Mouse (Mus musculus): ENCODE results near the gene Fbxo10. TPM values are rescaled to one million over a fixed set of nuclear protein-coding genes. Genes with fewer than 3 reads are reported as not detected.

The Fbxo10 gene
- polyA plus RNA-seq, 1 experiment from 2014 or later = 18.0 TPM

DNA sequence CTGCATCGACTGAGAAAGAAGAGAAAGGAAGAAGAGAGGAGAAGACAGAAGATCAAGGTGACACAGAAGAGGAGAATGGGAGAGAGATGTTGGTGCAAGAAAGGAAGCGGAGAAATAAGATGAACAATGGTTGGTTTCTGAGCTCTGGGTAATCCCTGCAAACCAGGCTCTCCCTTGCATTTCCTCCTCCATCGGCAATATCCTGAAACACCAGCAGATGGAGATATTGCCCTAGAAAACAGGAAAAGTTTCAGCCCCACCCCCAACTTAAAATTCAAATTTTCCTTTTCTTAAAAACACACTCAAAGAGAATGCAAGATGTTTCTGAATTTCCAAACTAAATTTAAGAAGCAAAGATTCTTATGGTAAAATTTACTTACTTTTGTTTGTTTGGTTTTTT, 68.8 kb downstream of the Fbxo10 start:
- H3K9ac ChIP-seq (ENCODE audit: low read depth, low read length) = no peak overlapping the region

DNA sequence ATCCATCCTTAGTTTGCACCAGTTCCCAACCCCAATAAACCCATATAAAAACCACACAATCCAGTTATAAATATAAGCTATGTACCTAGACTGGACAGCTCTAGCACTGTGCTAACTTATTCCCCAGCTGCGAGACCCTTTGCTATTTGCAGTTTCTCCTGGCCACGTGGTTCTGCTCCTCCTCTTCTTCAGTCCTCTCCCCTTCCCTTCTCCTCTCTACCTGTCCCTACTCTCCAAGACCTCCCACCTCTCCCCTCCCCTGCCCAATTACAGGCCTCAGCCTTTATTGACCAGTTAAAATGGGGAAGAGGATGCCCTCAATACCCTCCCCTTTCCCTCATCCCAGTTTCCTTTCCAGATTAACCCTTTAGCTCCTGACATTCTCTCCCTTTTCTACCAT, 70.9 kb downstream of the Fbxo10 start:
- ATAC-seq = no peak
- 6% methylated on average over 2 of the region's 2 CpGs for WGBS
- H3K36me3 ChIP-seq (ENCODE audit: control insufficient read depth, insufficient read depth, low read length) = no peaks in the 10 kb centered on the region
- peaks cover 24% of the 10 kb centered on the region for H3K4me1 ChIP-seq (ENCODE audit: control insufficient read depth, insufficient read depth, low read length)
- H3K9ac ChIP-seq (ENCODE audit: low read depth, low read length) = peak overlapping the region; percentile 60
- H3K27ac ChIP-seq (ENCODE audit: low read length) = no peak overlapping the region; the same call in 1 of the 2 replicates
- H3K27me3 ChIP-seq (ENCODE audit: control insufficient read depth, insufficient read depth, low read depth, low read length) = no peaks in the 10 kb centered on the region
- peak overlapping the region; percentile 68 for H3K4me2 ChIP-seq (ENCODE audit: low read length)
- H3K9me3 ChIP-seq (replicated peaks; ENCODE audit: control insufficient read depth, low read length, poor library complexity, severe bottlenecking) = no peaks in the 10 kb centered on the region
- peak overlapping the region; percentile 59 for H3K4me3 ChIP-seq (ENCODE audit: low read depth, low read length)

More for the DNA sequence above, 68.8 kb downstream of the Fbxo10 start:
- H3K4me2 ChIP-seq (ENCODE audit: low read length) = no peak overlapping the region
- ATAC-seq = no peak
- H3K9me3 ChIP-seq (replicated peaks; ENCODE audit: control insufficient read depth, low read length, poor library complexity, severe bottlenecking) = no peaks in the 10 kb centered on the region
- no peak overlapping the region for H3K4me3 ChIP-seq (ENCODE audit: low read depth, low read length)
- H3K27me3 ChIP-seq (ENCODE audit: control insufficient read depth, insufficient read depth, low read depth, low read length) = no peaks in the 10 kb centered on the region
- H3K36me3 ChIP-seq (ENCODE audit: control insufficient read depth, insufficient read depth, low read length) = no peaks in the 10 kb centered on the region
- 9% methylated on average over 3 of the region's 3 CpGs for WGBS
- H3K4me1 ChIP-seq (ENCODE audit: control insufficient read depth, insufficient read depth, low read length) = peaks cover 25% of the 10 kb centered on the region
- H3K27ac ChIP-seq (ENCODE audit: low read length) = no peak overlapping the region

DNA sequence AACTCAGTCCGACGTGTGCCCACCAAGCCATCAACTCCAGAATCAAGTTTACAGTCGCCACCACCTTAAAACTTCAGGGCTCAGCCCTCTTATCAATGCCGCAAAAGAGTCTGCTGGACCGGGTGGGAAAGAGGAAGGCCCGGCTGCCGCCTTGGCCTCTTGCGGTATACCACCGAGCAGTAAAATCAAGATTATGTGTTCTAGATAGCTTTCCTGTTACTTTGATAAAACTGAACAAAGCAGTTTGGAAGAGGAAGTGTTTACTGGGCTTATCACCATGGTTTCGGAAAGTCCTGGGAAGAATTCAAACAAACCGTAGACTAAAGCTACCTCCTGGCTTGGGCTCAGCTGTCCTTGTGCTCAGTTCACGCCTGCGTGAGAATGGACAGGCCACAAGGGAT, 71.4 kb downstream of the Fbxo10 start:
- peak overlapping the region; percentile 60 for H3K9ac ChIP-seq (ENCODE audit: low read depth, low read length)
- no peaks in the 10 kb centered on the region for H3K9me3 ChIP-seq (replicated peaks; ENCODE audit: control insufficient read depth, low read length, poor library complexity, severe bottlenecking)
- H3K27ac ChIP-seq (ENCODE audit: low read length) = peak overlapping the region; percentile 67
- H3K4me1 ChIP-seq (ENCODE audit: control insufficient read depth, insufficient read depth, low read length) = peaks cover 24% of the 10 kb centered on the region
- ATAC-seq = no peak
- no peaks in the 10 kb centered on the region for H3K36me3 ChIP-seq (ENCODE audit: control insufficient read depth, insufficient read depth, low read length)
- H3K27me3 ChIP-seq (ENCODE audit: control insufficient read depth, insufficient read depth, low read depth, low read length) = no peaks in the 10 kb centered on the region
- peak overlapping the region; percentile 59 for H3K4me3 ChIP-seq (ENCODE audit: low read depth, low read length)
- H3K4me2 ChIP-seq (ENCODE audit: low read length) = peak overlapping the region; percentile 68
- WGBS = 1% methylated on average over 13 of the region's 13 CpGs

DNA sequence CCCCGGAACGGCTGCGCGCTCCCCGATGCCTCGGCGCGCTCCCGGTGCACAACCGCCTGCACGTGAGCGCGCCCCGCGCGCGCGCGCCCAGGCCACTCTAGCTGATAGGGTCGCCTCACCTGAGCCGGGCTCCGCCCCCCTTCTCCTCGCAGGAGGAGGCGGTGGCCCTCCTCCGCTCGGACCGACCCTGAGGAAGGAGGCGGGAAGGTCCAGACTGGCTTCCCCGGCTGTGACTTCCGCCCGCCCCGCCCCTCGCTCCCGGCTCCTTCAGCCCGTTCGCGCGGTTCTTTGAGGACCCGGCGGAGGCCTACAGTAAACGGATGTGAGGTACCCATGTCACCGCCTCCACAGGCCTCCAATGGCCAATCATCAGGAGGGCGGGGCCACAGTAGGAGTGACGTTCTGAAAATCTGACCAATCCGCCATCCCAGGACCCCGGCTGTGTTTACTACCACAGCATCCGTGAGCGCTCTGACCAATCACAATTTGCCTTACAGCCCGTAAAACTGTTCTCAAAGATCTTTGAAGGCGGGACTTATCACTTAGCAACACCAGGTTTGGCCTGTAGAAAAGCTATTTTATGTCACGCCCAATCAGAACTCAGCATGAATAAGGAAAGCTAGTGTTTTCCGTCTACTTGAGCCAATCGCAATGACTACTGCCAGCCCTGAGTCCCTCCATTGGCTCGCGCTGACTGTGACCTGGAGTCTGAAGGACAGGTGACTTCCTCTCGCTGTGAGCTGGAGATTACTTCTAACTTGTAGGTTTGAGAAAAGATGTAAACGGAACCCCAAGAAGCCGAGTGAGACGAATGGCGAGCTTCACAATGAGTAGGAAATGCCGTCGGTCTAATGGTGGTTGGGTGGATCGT, 72.1 kb downstream of the Fbxo10 start, which contains the start of gene Zbtb5:
Zbtb5 (minus strand) TSS at position 308 of the 871 bp plus-strand sequence.
- Histone ChIP-seq H3K27ac (ENCODE audit: low read length) (peak within 1 kb of the TSS; percentile 96), H3K9ac (ENCODE audit: low read depth, low read length) (peak within 1 kb of the TSS; percentile 88), H3K27me3 (ENCODE audit: control insufficient read depth, insufficient read depth, low read depth, low read length) (no peaks in the 10 kb centered on the region), H3K4me2 (ENCODE audit: low read length) (peak within 1 kb of the TSS; percentile 68), H3K4me3 (ENCODE audit: low read depth, low read length) (peak within 1 kb of the TSS; percentile 70), H3K36me3 (ENCODE audit: control insufficient read depth, insufficient read depth, low read length) (no peaks in the 10 kb centered on the region), H3K9me3 (replicated peaks; ENCODE audit: control insufficient read depth, low read length, poor library complexity, severe bottlenecking) (no peaks in the 10 kb centered on the region), H3K4me1 (ENCODE audit: control insufficient read depth, insufficient read depth, low read length) (peaks cover 24% of the 10 kb centered on the region)
- ATAC-seq = peak; percentile 98
- WGBS = under 1% methylated on average over 62 of the region's 63 CpGs

- under 1% methylated on average over 31 of the region's 31 CpGs for WGBS
- Histone ChIP-seq H3K27ac (ENCODE audit: low read length) (peak overlapping the region; percentile 96), H3K36me3 (ENCODE audit: control insufficient read depth, insufficient read depth, low read length) (no peaks in the 10 kb centered on the region), H3K9me3 (replicated peaks; ENCODE audit: control insufficient read depth, low read length, poor library complexity, severe bottlenecking) (no peaks in the 10 kb centered on the region), H3K4me2 (ENCODE audit: low read length) (peak overlapping the region; percentile 59), H3K9ac (ENCODE audit: low read depth, low read length) (peak overlapping the region; percentile 88), H3K27me3 (ENCODE audit: control insufficient read depth, insufficient read depth, low read depth, low read length) (no peaks in the 10 kb centered on the region), H3K4me1 (ENCODE audit: control insufficient read depth, insufficient read depth, low read length) (peaks cover 24% of the 10 kb centered on the region), H3K4me3 (ENCODE audit: low read depth, low read length) (peak overlapping the region; percentile 70)
- ATAC-seq = peak; percentile 82
Measured at GRCm38 (mm10) chr4:45011581-45012104, 72.8 kb downstream of the Fbxo10 start.

- no peaks in the 10 kb centered on the region for H3K9me3 ChIP-seq (replicated peaks; ENCODE audit: control insufficient read depth, low read length, poor library complexity, severe bottlenecking)
- H3K9ac ChIP-seq (ENCODE audit: low read depth, low read length) = peak overlapping the region; percentile 88
- 6% methylated on average over 11 of the region's 11 CpGs for WGBS
- no peaks in the 10 kb centered on the region for H3K27me3 ChIP-seq (ENCODE audit: control insufficient read depth, insufficient read depth, low read depth, low read length)
- H3K27ac ChIP-seq (ENCODE audit: low read length) = peak overlapping the region; percentile 96; the same call in 1 of the 2 replicates
- H3K36me3 ChIP-seq (ENCODE audit: control insufficient read depth, insufficient read depth, low read length) = no peaks in the 10 kb centered on the region
- peaks cover 24% of the 10 kb centered on the region for H3K4me1 ChIP-seq (ENCODE audit: control insufficient read depth, insufficient read depth, low read length)
- H3K4me3 ChIP-seq (ENCODE audit: low read depth, low read length) = peak overlapping the region; percentile 70
- no peak for ATAC-seq
- peak overlapping the region; percentile 59 for H3K4me2 ChIP-seq (ENCODE audit: low read length)
Measured at GRCm38 (mm10) chr4:45010806-45011415, 73.5 kb downstream of the Fbxo10 start.

DNA sequence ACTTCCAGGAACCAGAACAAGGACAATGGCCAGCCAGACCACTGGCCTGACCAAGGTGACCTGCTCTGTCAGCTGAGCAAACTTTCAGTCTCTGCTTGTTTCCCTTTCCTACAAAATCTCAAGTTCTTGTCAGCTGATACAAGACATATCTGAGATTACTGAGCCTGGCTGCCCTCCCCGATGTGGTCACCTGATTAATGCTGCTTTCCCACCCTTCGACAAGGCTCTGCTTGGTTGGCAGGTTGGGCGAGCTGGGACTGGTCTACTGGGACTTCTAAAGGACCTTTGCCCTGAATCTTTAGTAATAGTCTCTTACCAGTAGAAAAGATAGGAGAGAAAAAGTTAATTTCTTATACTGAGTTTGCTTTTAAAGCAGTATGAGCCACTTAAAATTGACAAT, 79.0 kb downstream of the Fbxo10 start:
- Histone ChIP-seq H3K4me3 (ENCODE audit: low read depth, low read length) (no peak overlapping the region), H3K4me2 (ENCODE audit: low read length) (no peak overlapping the region), H3K27ac (ENCODE audit: low read length) (no peak overlapping the region), H3K27me3 (ENCODE audit: control insufficient read depth, insufficient read depth, low read depth, low read length) (no peaks in the 10 kb centered on the region), H3K9ac (ENCODE audit: low read depth, low read length) (no peak overlapping the region), H3K4me1 (ENCODE audit: control insufficient read depth, insufficient read depth, low read length) (peaks cover 10% of the 10 kb centered on the region), H3K36me3 (ENCODE audit: control insufficient read depth, insufficient read depth, low read length) (no peaks in the 10 kb centered on the region), H3K9me3 (replicated peaks; ENCODE audit: control insufficient read depth, low read length, poor library complexity, severe bottlenecking) (no peaks in the 10 kb centered on the region)
- 89% methylated on average over 3 of the region's 3 CpGs for WGBS
- no peak for ATAC-seq

DNA sequence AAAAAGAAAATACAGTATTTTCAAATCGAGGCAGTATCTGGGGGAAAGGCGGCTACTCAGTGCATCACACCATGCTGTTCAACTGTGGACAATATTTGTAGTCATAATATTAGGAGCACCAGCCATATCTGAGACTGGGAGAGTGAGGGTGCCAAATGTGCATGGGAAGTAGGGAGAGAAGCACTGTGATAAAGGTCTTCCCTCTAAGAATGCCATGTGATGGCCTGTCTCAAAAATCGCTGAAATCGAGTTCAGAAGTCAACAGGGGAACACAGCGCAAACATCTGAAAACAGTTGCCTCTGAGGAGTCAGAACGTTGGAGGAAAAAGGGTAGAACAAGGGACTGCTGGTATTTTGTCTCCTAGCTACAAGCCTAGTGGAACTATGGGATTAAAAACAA, 84.4 kb downstream of the Fbxo10 start:
- no peak for ATAC-seq
- no peak overlapping the region for H3K27ac ChIP-seq (ENCODE audit: low read length)
- 0 out of 2 replicates have a peak, but pooled peaks cover under 1% of the 10 kb centered on the region for H3K36me3 ChIP-seq (ENCODE audit: control insufficient read depth, insufficient read depth, low read length)
- H3K9me3 ChIP-seq (replicated peaks; ENCODE audit: control insufficient read depth, low read length, poor library complexity, severe bottlenecking) = no peaks in the 10 kb centered on the region
- 89% methylated on average over 6 of the region's 6 CpGs for WGBS
- H3K4me2 ChIP-seq (ENCODE audit: low read length) = no peak overlapping the region
- H3K9ac ChIP-seq (ENCODE audit: low read depth, low read length) = no peak overlapping the region
- H3K27me3 ChIP-seq (ENCODE audit: control insufficient read depth, insufficient read depth, low read depth, low read length) = no peaks in the 10 kb centered on the region
- no peak overlapping the region for H3K4me3 ChIP-seq (ENCODE audit: low read depth, low read length)
- H3K4me1 ChIP-seq (ENCODE audit: control insufficient read depth, insufficient read depth, low read length) = no peaks in the 10 kb centered on the region

GRCm38 (mm10) chr4:44998071-44998470, 86.3 kb downstream of the Fbxo10 start:
- Histone ChIP-seq H3K27ac (ENCODE audit: low read length) (no peak overlapping the region), H3K36me3 (ENCODE audit: control insufficient read depth, insufficient read depth, low read length) (peaks cover 9% of the 10 kb centered on the region; the same call in 1 of the 2 replicates), H3K27me3 (ENCODE audit: control insufficient read depth, insufficient read depth, low read depth, low read length) (no peaks in the 10 kb centered on the region), H3K4me2 (ENCODE audit: low read length) (no peak overlapping the region), H3K4me1 (ENCODE audit: control insufficient read depth, insufficient read depth, low read length) (no peaks in the 10 kb centered on the region), H3K9me3 (replicated peaks; ENCODE audit: control insufficient read depth, low read length, poor library complexity, severe bottlenecking) (no peaks in the 10 kb centered on the region), H3K4me3 (ENCODE audit: low read depth, low read length) (no peak overlapping the region), H3K9ac (ENCODE audit: low read depth, low read length) (no peak overlapping the region)
- WGBS = 76% methylated on average over 3 of the region's 3 CpGs
- ATAC-seq = no peak

Measured in midbrain, embryonic 16.5 days (tissue).